Mouse (Mus musculus): ENCODE results near the gene Lamtor3. TPM values are rescaled to one million over a fixed set of nuclear protein-coding genes. Genes with fewer than 3 reads are reported as not detected.

The Lamtor3 gene
- 97.2 and 103 TPM in 2 replicates for polyA plus RNA-seq (2014; fragmentation: Nextera tagmentation; extraction: Ambion mirVana)

DNA sequence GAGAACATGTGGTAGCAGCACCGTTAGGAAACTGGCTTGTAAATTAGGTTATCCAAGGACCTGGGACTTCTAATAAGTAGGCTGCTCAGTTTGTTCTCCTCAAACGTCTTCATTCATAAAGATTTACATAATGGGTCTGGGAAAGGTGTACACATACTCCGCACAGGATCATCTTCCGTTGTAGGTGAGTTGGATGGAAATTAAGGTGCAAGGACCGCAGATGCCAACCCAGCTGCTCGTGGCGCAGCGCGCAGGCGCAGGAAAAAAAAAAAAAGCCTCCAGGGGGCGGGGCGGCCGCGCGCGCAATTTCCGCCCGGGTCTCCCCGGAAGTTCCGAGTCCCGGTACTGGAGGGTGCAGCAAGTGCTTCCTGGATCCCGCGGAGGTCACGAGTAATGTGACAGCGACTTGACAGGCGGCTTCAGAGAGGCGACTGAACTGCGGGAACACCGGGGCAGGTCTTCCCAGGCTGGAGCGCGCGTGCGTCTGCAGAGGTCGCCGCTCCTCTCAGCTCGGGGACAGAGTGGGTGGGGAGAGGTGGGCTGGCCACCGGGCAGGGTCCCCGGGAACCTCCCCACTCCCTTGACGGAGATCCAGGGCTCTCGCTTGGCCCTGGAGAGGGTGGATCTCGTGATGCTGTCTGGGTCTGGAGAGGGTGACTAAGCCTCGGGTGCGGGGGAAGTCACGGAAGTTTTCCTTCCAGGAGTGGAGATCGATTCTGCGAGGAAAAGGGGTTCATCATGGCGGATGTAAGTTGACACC, at the start of gene Lamtor3:
TSS of gene Lamtor3 (plus strand) at position 335 of the 760 bp plus-strand sequence.
- ATAC-seq (ENCODE audit: insufficient read depth): peak; percentile 91
- peak within 1 kb of the TSS; percentile 66 for H3K27ac ChIP-seq (ENCODE audit: low read depth)
- H3K27me3 ChIP-seq (ENCODE audit: insufficient read depth, low read length): no peaks in the 10 kb centered on the region
- H3K9me3 ChIP-seq (ENCODE audit: low read depth, low read length): no peaks in the 10 kb centered on the region
- peak within 1 kb of the TSS; percentile 75 for H3K9ac ChIP-seq
- WGBS: under 1% methylated on average over 47 of the region's 47 CpGs
- peaks cover 18% of the 10 kb centered on the region for H3K36me3 ChIP-seq (ENCODE audit: insufficient read depth)
- peak within 1 kb of the TSS; percentile 78 for H3K4me2 ChIP-seq
- H3K4me3 ChIP-seq (ENCODE audit: low read depth, low read length): peak within 1 kb of the TSS; percentile 89
- peak; percentile 93 for DNase-seq
- no peak; the same call in 1 of the 2 replicates for TF ChIP-seq CTCF (IDR thresholded peaks at IDR 0.05; ENCODE audit: low read depth)
- no peaks in the 10 kb centered on the region; the same call in 1 of the 2 replicates for H3K4me1 ChIP-seq (ENCODE audit: insufficient read depth)

DNA sequence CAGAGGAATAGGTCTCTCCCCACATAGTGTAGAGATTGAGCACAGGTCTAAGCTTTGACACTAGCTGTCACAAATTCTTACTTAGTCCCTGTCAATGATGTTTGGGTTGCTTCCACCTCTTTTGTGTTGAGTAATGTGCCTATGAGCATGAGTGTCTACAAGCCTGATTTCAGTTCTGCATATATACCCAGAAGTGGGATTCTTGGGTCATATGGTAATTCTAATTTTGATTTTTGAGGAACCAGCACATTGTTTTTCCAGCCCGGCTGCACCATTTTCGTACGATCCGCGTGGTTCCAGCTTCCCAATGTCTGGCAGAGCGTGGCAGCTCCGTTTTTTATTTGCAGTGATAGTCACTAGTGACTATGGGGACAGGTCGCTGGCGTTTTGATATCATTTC, 48.9 kb upstream of the Lamtor3 start:
- H3K4me2 ChIP-seq: peak overlapping the region; percentile 1; the same call in 1 of the 2 replicates
- no peak overlapping the region for H3K9ac ChIP-seq
- DNase-seq (no peak), ATAC-seq (ENCODE audit: insufficient read depth) (no peak)
- no peak overlapping the region for H3K27ac ChIP-seq (ENCODE audit: low read depth)
- no peak overlapping the region for H3K4me3 ChIP-seq (ENCODE audit: low read depth, low read length)
- H3K27me3 ChIP-seq (ENCODE audit: insufficient read depth, low read length): no peaks in the 10 kb centered on the region
- peaks cover 13% of the 10 kb centered on the region for H3K36me3 ChIP-seq (ENCODE audit: insufficient read depth)
- no peak for TF ChIP-seq CTCF (IDR thresholded peaks at IDR 0.05; ENCODE audit: low read depth)
- no peaks in the 10 kb centered on the region for H3K4me1 ChIP-seq (ENCODE audit: insufficient read depth)
- H3K9me3 ChIP-seq (ENCODE audit: low read depth, low read length): no peaks in the 10 kb centered on the region
- 83% methylated on average over 9 of the region's 9 CpGs for WGBS

- Histone ChIP-seq H3K9me3 (ENCODE audit: low read depth, low read length) (no peaks in the 10 kb centered on the region), H3K36me3 (ENCODE audit: insufficient read depth) (no peaks in the 10 kb centered on the region), H3K4me3 (ENCODE audit: low read depth, low read length) (no peak overlapping the region), H3K27ac (ENCODE audit: low read depth) (no peak overlapping the region), H3K4me1 (ENCODE audit: insufficient read depth) (no peaks in the 10 kb centered on the region), H3K9ac (no peak overlapping the region), H3K27me3 (ENCODE audit: insufficient read depth, low read length) (no peaks in the 10 kb centered on the region), H3K4me2 (no peak overlapping the region)
- DNase-seq (no peak), ATAC-seq (ENCODE audit: insufficient read depth) (no peak)
- no peak for TF ChIP-seq CTCF (IDR thresholded peaks at IDR 0.05; ENCODE audit: low read depth)
- 68% methylated on average over 3 of the region's 3 CpGs for WGBS
These were observed 39.0 kb upstream of the Lamtor3 start for GRCm38 (mm10) chr3:137879313-137879712.

GRCm38 (mm10) chr3:137880109-137880748, 38.1 kb upstream of the Lamtor3 start:
- ATAC-seq (ENCODE audit: insufficient read depth): no peak
- peak; percentile 30 for DNase-seq
- Histone ChIP-seq H3K4me3 (ENCODE audit: low read depth, low read length) (no peak overlapping the region), H3K27ac (ENCODE audit: low read depth) (no peak overlapping the region), H3K27me3 (ENCODE audit: insufficient read depth, low read length) (no peaks in the 10 kb centered on the region), H3K4me2 (no peak overlapping the region), H3K36me3 (ENCODE audit: insufficient read depth) (0 out of 2 replicates have a peak, but pooled peaks cover 2% of the 10 kb centered on the region), H3K9ac (no peak overlapping the region), H3K4me1 (ENCODE audit: insufficient read depth) (no peaks in the 10 kb centered on the region), H3K9me3 (ENCODE audit: low read depth, low read length) (no peaks in the 10 kb centered on the region)
- whole genome bisulfite sequencing: 68% methylated on average over 4 of the region's 4 CpGs
- no peak for TF ChIP-seq CTCF (IDR thresholded peaks at IDR 0.05; ENCODE audit: low read depth)

DNA sequence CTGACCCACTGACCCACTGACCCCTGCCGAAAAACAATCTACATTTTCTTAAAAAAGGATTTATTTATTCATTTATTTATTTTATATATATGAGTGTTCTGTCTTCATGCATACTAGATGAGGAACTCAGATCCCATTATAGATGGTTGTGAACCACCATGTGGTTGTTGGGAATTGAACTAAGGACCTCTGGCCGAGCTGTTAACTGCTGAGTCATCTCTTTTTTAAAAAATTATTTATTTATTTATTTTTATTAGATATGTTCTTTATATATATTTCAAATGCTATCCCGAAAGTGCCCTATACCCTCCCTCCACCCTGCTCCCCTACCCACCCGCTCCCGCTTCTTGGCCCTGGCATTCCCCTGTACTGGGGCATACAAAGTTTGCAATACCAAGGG, 37.2 kb upstream of the Lamtor3 start:
- H3K36me3 ChIP-seq (ENCODE audit: insufficient read depth): 0 out of 2 replicates have a peak, but pooled peaks cover 5% of the 10 kb centered on the region
- H3K4me3 ChIP-seq (ENCODE audit: low read depth, low read length): no peak overlapping the region
- H3K9me3 ChIP-seq (ENCODE audit: low read depth, low read length): no peaks in the 10 kb centered on the region
- 87% methylated on average over 5 of the region's 5 CpGs for WGBS
- no peak for TF ChIP-seq CTCF (IDR thresholded peaks at IDR 0.05; ENCODE audit: low read depth)
- ATAC-seq (ENCODE audit: insufficient read depth) (no peak), DNase-seq (no peak)
- no peak overlapping the region for H3K9ac ChIP-seq
- no peak overlapping the region for H3K4me2 ChIP-seq
- H3K27ac ChIP-seq (ENCODE audit: low read depth): no peak overlapping the region
- H3K27me3 ChIP-seq (ENCODE audit: insufficient read depth, low read length): no peaks in the 10 kb centered on the region
- H3K4me1 ChIP-seq (ENCODE audit: insufficient read depth): no peaks in the 10 kb centered on the region

DNA sequence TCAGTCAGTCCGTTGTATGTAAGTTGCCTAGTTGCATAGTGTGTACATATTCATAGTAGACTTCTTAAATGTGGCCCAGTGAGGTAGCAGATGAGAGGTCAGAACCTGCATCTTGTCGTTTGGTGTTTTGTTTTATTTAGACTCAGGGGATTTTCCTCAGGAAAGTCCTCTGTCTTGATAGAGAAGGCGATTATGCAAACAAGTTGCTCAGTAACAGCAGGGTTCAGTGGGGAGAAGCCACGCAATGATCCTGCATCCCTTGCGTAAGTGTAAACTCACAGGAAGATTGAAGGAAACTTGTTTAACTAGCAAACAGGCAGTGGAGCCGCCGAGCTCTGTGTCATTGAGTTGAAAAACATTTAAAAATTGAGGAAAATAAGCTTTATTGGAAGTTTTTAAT, 30.3 kb upstream of the Lamtor3 start:
- Histone ChIP-seq H3K36me3 (ENCODE audit: insufficient read depth) (peaks cover 19% of the 10 kb centered on the region; the same call in 1 of the 2 replicates), H3K9ac (no peak overlapping the region), H3K27me3 (ENCODE audit: insufficient read depth, low read length) (no peaks in the 10 kb centered on the region), H3K4me1 (ENCODE audit: insufficient read depth) (no peaks in the 10 kb centered on the region), H3K4me2 (no peak overlapping the region), H3K27ac (ENCODE audit: low read depth) (no peak overlapping the region), H3K9me3 (ENCODE audit: low read depth, low read length) (no peaks in the 10 kb centered on the region), H3K4me3 (ENCODE audit: low read depth, low read length) (no peak overlapping the region)
- no peak for ATAC-seq (ENCODE audit: insufficient read depth)
- 72% methylated on average over 7 of the region's 7 CpGs for WGBS
- DNase-seq: no peak
- TF ChIP-seq CTCF (IDR thresholded peaks at IDR 0.05; ENCODE audit: low read depth): no peak

GRCm38 (mm10) chr3:137891089-137891488, 27.2 kb upstream of the Lamtor3 start:
- ATAC-seq (ENCODE audit: insufficient read depth) (no peak; the same call in 1 of the 2 replicates), DNase-seq (peak; percentile 7)
- Histone ChIP-seq H3K36me3 (ENCODE audit: insufficient read depth) (peaks cover 32% of the 10 kb centered on the region), H3K4me1 (ENCODE audit: insufficient read depth) (no peaks in the 10 kb centered on the region), H3K27me3 (ENCODE audit: insufficient read depth, low read length) (no peaks in the 10 kb centered on the region), H3K4me2 (no peak overlapping the region), H3K4me3 (ENCODE audit: low read depth, low read length) (no peak overlapping the region), H3K27ac (ENCODE audit: low read depth) (no peak overlapping the region), H3K9me3 (ENCODE audit: low read depth, low read length) (no peaks in the 10 kb centered on the region), H3K9ac (no peak overlapping the region)
- WGBS: 60% methylated on average over 3 of the region's 3 CpGs
- TF ChIP-seq CTCF (IDR thresholded peaks at IDR 0.05; ENCODE audit: low read depth): no peak

Data from lung, embryonic 14.5 days (tissue).